ENCODE assay signal across 8 mouse cellular contexts in genomic region chr11:32348433-32349283, GRCm38 (mm10). TPM values are rescaled to one million over a fixed set of nuclear protein-coding genes. Genes with fewer than 3 reads are reported as not detected.
A peak's percentile ranks its signal among the peaks of the same experiment; 100 is the strongest.
DNase-seq lines count a peak whose midpoint lies in the region; ATAC-seq and TF ChIP-seq lines count a peak whose summit lies in the region.

No protein-coding gene starts in this region.

- peak overlapping the region; percentile 80 for H3K4me3 ChIP-seq in heart, adult 2 months
- peak overlapping the region; percentile 84 for H3K4me3 ChIP-seq in E14TG2a.4 (replicated peaks; ENCODE audit: low read length)
- peak overlapping the region; percentile 82 for H3K4me3 ChIP-seq in forebrain, embryonic 15.5 days
- H3K4me3 ChIP-seq in liver, postnatal 0 days (ENCODE audit: low read depth, low read length) = peak overlapping the region; percentile 64

- DNase-seq in heart, adult 2 months = peak in 1 of 2 experiments; percentile 34
- no peak for DNase-seq in heart, adult 18-20 months
- no peak for DNase-seq in liver, postnatal 0 days
- DNase-seq in adrenal gland, postnatal 10 days = no peak
- no peak for DNase-seq in spleen, postnatal 36 days (ENCODE audit: low spot score in 2 of 2)

- peak overlapping the region; percentile 93 for H3K9ac ChIP-seq in heart, adult 2 months (ENCODE audit: low read depth, low read length)
- peak overlapping the region; percentile 90 for H3K9ac ChIP-seq in forebrain, embryonic 15.5 days (replicated peaks)
- peak overlapping the region; percentile 77 for H3K9ac ChIP-seq in liver, postnatal 0 days (replicated peaks)

- H3K4me2 ChIP-seq in forebrain, embryonic 15.5 days (replicated peaks) = peak overlapping the region; percentile 60
- H3K4me2 ChIP-seq in liver, postnatal 0 days (ENCODE audit: low read depth, low read length) = peak overlapping the region; percentile 87

- H3K36me3 ChIP-seq in heart, adult 2 months (ENCODE audit: control insufficient read depth, insufficient read depth, low read length) = no peaks in the 10 kb centered on the region
- no peaks in the 10 kb centered on the region for H3K36me3 ChIP-seq in E14TG2a.4 (ENCODE audit: insufficient read depth, low read length)
- H3K36me3 ChIP-seq in forebrain, embryonic 15.5 days = peaks cover 12% of the 10 kb centered on the region
- H3K36me3 ChIP-seq in liver, postnatal 0 days (replicated peaks; ENCODE audit: insufficient read depth, low read length) = no peaks in the 10 kb centered on the region

- H3K4me1 ChIP-seq in heart, adult 2 months (ENCODE audit: control insufficient read depth, insufficient read depth, low read length) = peaks cover 1% of the 10 kb centered on the region; the same call in 1 of the 2 replicates
- H3K4me1 ChIP-seq in E14TG2a.4 (replicated peaks; ENCODE audit: low read depth, low read length) = peaks cover 46% of the 10 kb centered on the region
- peaks cover 29% of the 10 kb centered on the region for H3K4me1 ChIP-seq in forebrain, embryonic 15.5 days
- peaks cover 9% of the 10 kb centered on the region for H3K4me1 ChIP-seq in liver, postnatal 0 days (ENCODE audit: insufficient read depth)

- peak; percentile 6 for ATAC-seq in forebrain, embryonic 15.5 days (replicated peaks)
- no peak for ATAC-seq in liver, postnatal 0 days
- ATAC-seq in erythroid progenitor cell, adult 5-6 weeks (replicated peaks; ENCODE audit: low FRiP score, poor library complexity, severe bottlenecking) = no peak

- no peak for TF ChIP-seq POLR2A in heart, adult 2 months (IDR thresholded peaks at IDR 0.05; ENCODE audit: insufficient read depth, low read depth, low read length)

- H3K9me3 ChIP-seq in E14TG2a.4 (ENCODE audit: low read length) = no peaks in the 10 kb centered on the region
- no peaks in the 10 kb centered on the region for H3K9me3 ChIP-seq in forebrain, embryonic 15.5 days
- no peaks in the 10 kb centered on the region for H3K9me3 ChIP-seq in liver, postnatal 0 days (ENCODE audit: low read length)

- intact Hi-C loops in heart, adult 2 months (cut with DNase I) = loop anchor here (5.0 to 10.0 kb wide), 2 partner anchors 49 to 346 kb away; no protein-coding TSS in a partner anchor

- peaks cover 2% of the 10 kb centered on the region; the same call in 1 of the 2 replicates for H3K27me3 ChIP-seq in heart, adult 2 months (ENCODE audit: control insufficient read depth, insufficient read depth, low read length)
- peaks cover 42% of the 10 kb centered on the region for H3K27me3 ChIP-seq in E14TG2a.4 (ENCODE audit: insufficient read depth, low read length)
- no peaks in the 10 kb centered on the region for H3K27me3 ChIP-seq in forebrain, embryonic 15.5 days
- peaks cover 16% of the 10 kb centered on the region for H3K27me3 ChIP-seq in liver, postnatal 0 days (ENCODE audit: insufficient read depth, low read length)

- H3K79me2 ChIP-seq in heart, adult 2 months (replicated peaks; ENCODE audit: control insufficient read depth, insufficient read depth, low read length) = no peaks in the 10 kb centered on the region

- TF ChIP-seq EP300 in heart, adult 2 months (IDR thresholded peaks at IDR 0.05; ENCODE audit: insufficient read depth, low read depth, low read length) = no peak
- no peak for TF ChIP-seq EP300 in liver, postnatal 0 days (IDR thresholded peaks at IDR 0.05; ENCODE audit: low read depth)

- no peak for TF ChIP-seq CTCF in heart, adult 2 months (IDR thresholded peaks at IDR 0.05)
- no peak for TF ChIP-seq CTCF in E14TG2a.4 (conservative IDR thresholded peaks at IDR 0.05; ENCODE audit: low read length)
- no peak for TF ChIP-seq CTCF in liver, postnatal 0 days (IDR thresholded peaks at IDR 0.05; ENCODE audit: low read depth)

- whole genome bisulfite sequencing in heart, adult 2 months = 37% methylated on average over 9 of the region's 9 CpGs
- whole genome bisulfite sequencing in forebrain, embryonic 15.5 days = 12% methylated on average over 9 of the region's 9 CpGs
- WGBS in liver, postnatal 0 days (ENCODE audit: insufficient replicate concordance) = 36% methylated on average over 9 of the region's 9 CpGs

- peak overlapping the region; percentile 67 for H3K27ac ChIP-seq in heart, adult 2 months
- peak overlapping the region; percentile 74 for H3K27ac ChIP-seq in forebrain, embryonic 15.5 days (replicated peaks)
- H3K27ac ChIP-seq in liver, postnatal 0 days (ENCODE audit: low read depth) = peak overlapping the region; percentile 20; the same call in 1 of the 2 replicates

RNA-seq across cellular contexts. Expression of gene Sh3pxd2b, which starts 1.0 kb away (rescaled TPM):
- total RNA-seq in heart, adult 2 months (2021) = 1 to 10 TPM; 3.2 to 8.5 TPM
- 4.0 and 5.3 TPM in 2 replicates for polyA plus RNA-seq in heart, adult 2 months (2012; rRNA removed)
- 1 to 10 TPM; 5.9 to 6.1 TPM for total RNA-seq in heart, adult 18-20 months (2021)
- polyA plus RNA-seq in forebrain, embryonic 15.5 days (2015; fragmentation: Nextera tagmentation; extraction: Ambion mirVana) = 17.3 and 18.0 TPM in 2 replicates
- 0.49 and 0.79 TPM in 2 replicates for polyA plus RNA-seq in liver, postnatal 0 days (2015; fragmentation: Nextera tagmentation; extraction: Ambion mirVana)
- total RNA-seq in adrenal gland, postnatal 10 days (2021) = 10 to 100 TPM; 14.9 to 17.2 TPM
- 0.72 and 2.1 TPM in 2 replicates for total RNA-seq in erythroid progenitor cell, adult 5-6 weeks (2015; ENCODE audit: low replicate concordance)
- 0.26 TPM in 1 of 2 replicates, not detected in the other for total RNA-seq in erythroid progenitor cell, adult 5-6 weeks (2017; ENCODE audit: low replicate concordance)

RNA-seq across cellular contexts. Expression of gene Hbq1a, which starts 48.8 kb away (rescaled TPM):
- total RNA-seq in heart, adult 2 months (2021) = 1 to 10 TPM in 1 of 2 experiments, not detected in 1; 4.4 TPM
- 0.50 and 7.0 TPM in 2 replicates for polyA plus RNA-seq in heart, adult 2 months (2012; rRNA removed)
- total RNA-seq in heart, adult 18-20 months (2021) = 1 to 10 TPM in 1 of 2 experiments, under 1 TPM in 1; 0.87 to 1.2 TPM
- 0.69 and 1.1 TPM in 2 replicates for polyA plus RNA-seq in forebrain, embryonic 15.5 days (2015; fragmentation: Nextera tagmentation; extraction: Ambion mirVana)
- 3.0 and 4.4 TPM in 2 replicates for polyA plus RNA-seq in liver, postnatal 0 days (2015; fragmentation: Nextera tagmentation; extraction: Ambion mirVana)
- not detected for total RNA-seq in adrenal gland, postnatal 10 days (2021)
- 4.2 TPM in 1 of 2 replicates, not detected in the other for total RNA-seq in erythroid progenitor cell, adult 5-6 weeks (2015; ENCODE audit: low replicate concordance)
- 9.9 TPM in 1 of 2 replicates, not detected in the other for total RNA-seq in erythroid progenitor cell, adult 5-6 weeks (2017; ENCODE audit: low replicate concordance)

RNA-seq across cellular contexts. Expression of gene Hba-a2, which starts 52.4 kb away (rescaled TPM):
- over 10,000 TPM in 1 of 2 experiments, 1,000 to 10,000 TPM in 1; 4,976 to 34,253 TPM for total RNA-seq in heart, adult 2 months (2021)
- 9,938 and 81,467 TPM in 2 replicates for polyA plus RNA-seq in heart, adult 2 months (2012; rRNA removed)
- 1,000 to 10,000 TPM; 8,094 to 8,438 TPM for total RNA-seq in heart, adult 18-20 months (2021)
- polyA plus RNA-seq in forebrain, embryonic 15.5 days (2015; fragmentation: Nextera tagmentation; extraction: Ambion mirVana) = 5,603 and 5,963 TPM in 2 replicates
- polyA plus RNA-seq in liver, postnatal 0 days (2015; fragmentation: Nextera tagmentation; extraction: Ambion mirVana) = 64,656 and 66,091 TPM in 2 replicates
- 1,000 to 10,000 TPM; 3,094 to 3,969 TPM for total RNA-seq in adrenal gland, postnatal 10 days (2021)
- total RNA-seq in erythroid progenitor cell, adult 5-6 weeks (2015; ENCODE audit: low replicate concordance) = 80,494 and 89,325 TPM in 2 replicates
- total RNA-seq in erythroid progenitor cell, adult 5-6 weeks (2017; ENCODE audit: low replicate concordance) = 96,767 and 123,026 TPM in 2 replicates

Comparison
In these comparisons a context has a peak if more than half of its experiments do, and no peak if none do; other contexts are left out.
1. H3K27ac ChIP-seq: peak in every context shown above with its lines; median percentile 74 in forebrain, embryonic 15.5 days; 67 in heart, adult 2 months; 20 in liver, postnatal 0 days.